Mouse (Mus musculus) kidney, postnatal 0 days (tissue): ENCODE measurements around the gene Gm2000. TPM values are rescaled to one million over a fixed set of nuclear protein-coding genes. Genes with fewer than 3 reads are reported as not detected.
"Not testable (repeated sequence)": the region's sequence is repeated elsewhere in the genome, so short reads cannot be mapped to it uniquely, and the experiment has no call there.

Source experiments
- ATAC-seq: fragments of 200-750 bp; cut with Nextera tagmentation; replicated peaks from 2 replicates; pipeline ENCODE4 v1.8.0; 2017; ENCODE audit warnings: low read depth, moderate number of reproducible peaks, moderate TSS enrichment, moderate library complexity; ENCODE audit not compliant: low FRiP score
- DNase-seq: peaks from one replicate; pipeline ENCODE4 v3.0.0-alpha.2; 2016; ENCODE audit warnings: low spot score
- H3K27ac ChIP-seq: fragments of 300-500 bp; sonication (generic); 2 replicates; pipeline ENCODE4 v1.5.1; 2014; ENCODE audit warnings: mild to moderate bottlenecking
- H3K27me3 ChIP-seq: fragments of 300-500 bp; sonication (generic); 2 replicates; pipeline ENCODE4 v1.6.1; 2014; ENCODE audit warnings: low read length, mixed read lengths; ENCODE audit not compliant: insufficient read depth
- H3K36me3 ChIP-seq: fragments of 300-500 bp; sonication (generic); 2 replicates; pipeline ENCODE4 v1.6.1; 2014; ENCODE audit warnings: low read length, mixed read lengths; ENCODE audit not compliant: insufficient read depth
- H3K4me1 ChIP-seq: fragments of 300-500 bp; sonication (generic); replicated peaks from 2 replicates; pipeline ENCODE4 v1.6.1; 2014; ENCODE audit warnings: antibody characterized with exemption, low read length, mixed read lengths; ENCODE audit not compliant: insufficient read depth
- H3K4me2 ChIP-seq: fragments of 300-500 bp; sonication (generic); 2 replicates; pipeline ENCODE4 v1.6.1; 2014; ENCODE audit warnings: mild to moderate bottlenecking, low read length, moderate library complexity, mixed read lengths
- H3K4me3 ChIP-seq: fragments of 300-500 bp; sonication (generic); replicated peaks from 2 replicates; pipeline ENCODE4 v1.5.1; 2014; ENCODE audit warnings: low read depth, low read length
- H3K9ac ChIP-seq: fragments of 300-500 bp; sonication (generic); 2 replicates; pipeline ENCODE4 v1.6.1; 2014; ENCODE audit warnings: low read depth, low read length
- H3K9me3 ChIP-seq: fragments of 300-500 bp; sonication (generic); replicated peaks from 2 replicates; pipeline ENCODE4 v1.6.1; 2016; ENCODE audit warnings: low read length, inconsistent platforms, mixed read lengths
- CTCF ChIP-seq: IDR thresholded peaks from 2 replicates; pipeline ENCODE4 v1.5.1; 2016; ENCODE audit warnings: antibody characterized with exemption, low read depth, mild to moderate bottlenecking, moderate library complexity
- WGBS: fragments of 180-500 bp; shearing (Covaris S2); extraction: QIAGEN DNeasy Blood & Tissue Kit; methylation state at CpG from one replicate; pipeline ENCODE4 v1.1.7; 2014; 5-methylcytosine and 5-hydroxymethylcytosine counted together
- polyA plus RNA-seq: library from polyadenylated mRNA; unstranded; fragments of >200 nt; fragmentation: Nextera tagmentation; extraction: Ambion mirVana; gene quantifications from 2 replicates; pipeline ENCODE4 v1.2.1, GENCODE M21; 2015

Gene Gm2000
- polyA plus RNA-seq, 1 experiment from 2014 or later: 841 TPM

DNA sequence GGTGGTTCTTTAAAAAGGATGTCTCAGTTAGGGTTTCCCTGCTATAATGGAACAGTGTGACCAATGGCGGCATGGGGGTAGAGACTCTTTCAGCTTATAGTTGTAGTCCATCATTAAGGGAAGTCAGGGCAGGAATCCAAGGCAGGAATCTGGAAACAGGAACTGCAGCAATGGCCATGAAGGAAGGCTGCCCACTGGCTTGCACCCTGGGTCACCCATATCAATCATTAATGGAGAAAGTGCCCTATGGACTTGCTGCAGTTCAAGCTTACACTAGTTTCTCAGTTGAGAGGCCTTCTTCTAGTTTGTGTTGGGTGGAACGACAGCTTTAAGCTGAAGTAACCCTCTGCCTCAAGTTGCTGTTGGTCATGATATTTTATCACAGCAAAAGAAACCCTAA, 13.4 kb upstream of the Gm2000 start:
- no peak overlapping the region for H3K4me3 ChIP-seq
- ATAC-seq (no peak), DNase-seq (no peak)
- WGBS: 92% methylated on average over 2 of the region's 2 CpGs
- H3K36me3 ChIP-seq: no peaks in the 10 kb centered on the region
- H3K27ac ChIP-seq: no peak overlapping the region
- no peak for TF ChIP-seq CTCF
- H3K9me3 ChIP-seq: no peaks in the 10 kb centered on the region
- H3K4me2 ChIP-seq: no peak overlapping the region
- H3K27me3 ChIP-seq: no peaks in the 10 kb centered on the region
- H3K4me1 ChIP-seq: no peaks in the 10 kb centered on the region
- no peak overlapping the region for H3K9ac ChIP-seq

- Histone ChIP-seq H3K9me3 (no peaks in the 10 kb centered on the region), H3K9ac (no peak overlapping the region), H3K36me3 (no peaks in the 10 kb centered on the region), H3K4me1 (no peaks in the 10 kb centered on the region), H3K4me2 (no peak overlapping the region), H3K27me3 (no peaks in the 10 kb centered on the region), H3K4me3 (no peak overlapping the region), H3K27ac (no peak overlapping the region)
- DNase-seq (no peak), ATAC-seq (no peak)
- TF ChIP-seq CTCF: no peak
- 91% methylated on average over 3 of the region's 3 CpGs for WGBS
Observed at GRCm38 (mm10) chr1:156381217-156381616, 15.4 kb downstream of the Gm2000 start.

GRCm38 (mm10) chr1:156386232-156386631, 20.4 kb downstream of the Gm2000 start:
- WGBS: 86% methylated on average over 4 of the region's 4 CpGs
- H3K27me3 ChIP-seq: no peaks in the 10 kb centered on the region
- H3K4me3 ChIP-seq: no peak overlapping the region
- no peaks in the 10 kb centered on the region for H3K4me1 ChIP-seq
- no peak overlapping the region for H3K4me2 ChIP-seq
- TF ChIP-seq CTCF: no peak
- H3K9me3 ChIP-seq: no peaks in the 10 kb centered on the region
- H3K36me3 ChIP-seq: no peaks in the 10 kb centered on the region
- ATAC-seq (no peak), DNase-seq (no peak)
- H3K9ac ChIP-seq: no peak overlapping the region
- no peak overlapping the region for H3K27ac ChIP-seq

- no peak overlapping the region for H3K9ac ChIP-seq
- H3K9me3 ChIP-seq: no peaks in the 10 kb centered on the region
- H3K27me3 ChIP-seq: no peaks in the 10 kb centered on the region
- WGBS: 65% methylated on average over 3 of the region's 3 CpGs
- ATAC-seq (no peak), DNase-seq (no peak)
- no peak overlapping the region for H3K4me2 ChIP-seq
- H3K27ac ChIP-seq: no peak overlapping the region
- no peak overlapping the region for H3K4me3 ChIP-seq
- H3K4me1 ChIP-seq: no peaks in the 10 kb centered on the region
- no peaks in the 10 kb centered on the region for H3K36me3 ChIP-seq
- TF ChIP-seq CTCF: no peak
Observed at GRCm38 (mm10) chr1:156386880-156387279, 21.0 kb downstream of the Gm2000 start.

GRCm38 (mm10) chr1:156393148-156393547, 27.3 kb downstream of the Gm2000 start:
- no peak overlapping the region for H3K27ac ChIP-seq
- no peak overlapping the region for H3K4me3 ChIP-seq
- ATAC-seq: no peak
- H3K4me1 ChIP-seq: no peaks in the 10 kb centered on the region
- no peaks in the 10 kb centered on the region for H3K9me3 ChIP-seq
- H3K27me3 ChIP-seq: no peaks in the 10 kb centered on the region
- no peak overlapping the region for H3K9ac ChIP-seq
- TF ChIP-seq CTCF: no peak
- no peak overlapping the region for H3K4me2 ChIP-seq
- DNase-seq: no peak
- H3K36me3 ChIP-seq: no peaks in the 10 kb centered on the region
- 83% methylated on average over 4 of the region's 4 CpGs for WGBS

DNA sequence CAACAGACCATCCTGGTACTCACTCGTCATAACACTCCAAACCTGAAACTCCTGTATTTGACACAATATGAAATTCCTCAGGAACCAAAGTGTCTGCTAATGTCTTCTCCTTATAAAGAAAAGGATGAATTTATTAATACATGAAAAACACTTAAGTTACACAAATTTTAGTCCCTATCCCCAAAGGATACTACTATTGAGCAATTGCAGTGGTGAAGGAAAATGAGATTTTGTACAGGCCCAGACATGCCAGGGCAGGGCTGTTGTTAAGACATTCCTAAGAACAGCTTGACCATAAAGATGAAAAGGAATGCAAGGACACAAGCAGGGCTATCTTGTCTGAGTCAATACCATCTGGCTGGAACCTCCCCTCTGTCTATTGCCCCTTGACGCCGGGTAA, 34.3 kb downstream of the Gm2000 start:
- WGBS: 65% methylated on average over 3 of the region's 3 CpGs
- not testable (repeated sequence) for H3K4me2 ChIP-seq, DNase-seq, H3K9ac ChIP-seq, H3K4me3 ChIP-seq, H3K4me1 ChIP-seq, ATAC-seq, H3K27ac ChIP-seq, H3K9me3 ChIP-seq, H3K27me3 ChIP-seq, H3K36me3 ChIP-seq

DNA sequence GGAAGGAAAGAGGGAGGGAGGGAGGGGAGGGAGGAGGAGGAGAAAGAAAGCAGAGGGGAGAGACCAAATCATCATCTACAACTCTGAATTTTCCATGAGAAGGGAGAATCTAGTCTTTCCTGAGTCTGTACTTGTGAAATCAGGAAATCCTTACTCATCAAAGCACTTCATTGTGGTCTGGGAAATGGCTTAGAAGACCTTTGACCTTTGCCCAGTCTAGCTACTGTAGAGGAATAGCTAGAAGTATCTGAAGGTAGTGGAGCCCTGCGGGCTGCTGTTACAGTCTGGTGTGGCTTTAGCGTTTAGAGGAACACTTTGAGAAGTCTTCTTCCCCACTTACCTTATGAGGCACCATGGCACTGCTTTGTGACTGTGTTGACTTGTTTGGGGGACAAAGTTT, 36.7 kb downstream of the Gm2000 start:
- Histone ChIP-seq H3K4me2 (no peak overlapping the region), H3K27ac (no peak overlapping the region), H3K36me3 (no peaks in the 10 kb centered on the region), H3K9ac (no peak overlapping the region), H3K27me3 (no peaks in the 10 kb centered on the region), H3K9me3 (no peaks in the 10 kb centered on the region), H3K4me3 (no peak overlapping the region), H3K4me1 (no peaks in the 10 kb centered on the region)
- TF ChIP-seq CTCF: no peak
- WGBS: 46% methylated on average over 2 of the region's 2 CpGs
- ATAC-seq (no peak), DNase-seq (no peak)
